Mouse (Mus musculus): ENCODE results near the gene Slc35c1. TPM values are rescaled to one million over a fixed set of nuclear protein-coding genes. Genes with fewer than 3 reads are reported as not detected.

Slc35c1 gene
- polyA plus RNA-seq, 1 experiment from 2014 or later, result 8.7 TPM

- Histone ChIP-seq H3K9ac (ENCODE audit: low read depth, low read length) (no peak overlapping the region), H3K4me3 (ENCODE audit: low read depth, low read length) (no peak overlapping the region), H3K9me3 (ENCODE audit: control insufficient read depth, low read length) (no peaks in the 10 kb centered on the region), H3K27me3 (ENCODE audit: control insufficient read depth, insufficient read depth, low read length) (no peaks in the 10 kb centered on the region), H3K36me3 (ENCODE audit: control insufficient read depth, insufficient read depth, low read length) (peaks cover 23% of the 10 kb centered on the region), H3K4me2 (replicated peaks; ENCODE audit: low read depth, low read length) (no peak overlapping the region), H3K27ac (ENCODE audit: low read depth, low read length) (no peak overlapping the region), H3K4me1 (replicated peaks; ENCODE audit: control insufficient read depth, insufficient read depth, low read length) (no peaks in the 10 kb centered on the region)
- 95% methylated on average over 10 of the region's 10 CpGs for WGBS
- no peak for DNase-seq (ENCODE audit: low spot score)
- no peak for ATAC-seq (ENCODE audit: low FRiP score)
Observed at GRCm38 (mm10) chr2:92411705-92412104, 48.6 kb downstream of the Slc35c1 start.

- 93% methylated on average over 18 of the region's 18 CpGs for WGBS
- no peak overlapping the region for H3K4me2 ChIP-seq (replicated peaks; ENCODE audit: low read depth, low read length)
- peaks cover 6% of the 10 kb centered on the region for H3K4me1 ChIP-seq (replicated peaks; ENCODE audit: control insufficient read depth, insufficient read depth, low read length)
- peaks cover 18% of the 10 kb centered on the region for H3K36me3 ChIP-seq (ENCODE audit: control insufficient read depth, insufficient read depth, low read length)
- H3K27me3 ChIP-seq (ENCODE audit: control insufficient read depth, insufficient read depth, low read length), result no peaks in the 10 kb centered on the region
- no peaks in the 10 kb centered on the region for H3K9me3 ChIP-seq (ENCODE audit: control insufficient read depth, low read length)
- no peak overlapping the region for H3K9ac ChIP-seq (ENCODE audit: low read depth, low read length)
- ATAC-seq (ENCODE audit: low FRiP score), result no peak
- H3K27ac ChIP-seq (ENCODE audit: low read depth, low read length), result no peak overlapping the region
- no peak overlapping the region for H3K4me3 ChIP-seq (ENCODE audit: low read depth, low read length)
- no peak for DNase-seq (ENCODE audit: low spot score)
Observed at GRCm38 (mm10) chr2:92408309-92409045, 51.9 kb downstream of the Slc35c1 start.

- H3K9ac ChIP-seq (ENCODE audit: low read depth, low read length), result no peak overlapping the region
- WGBS, result 94% methylated on average over 7 of the region's 7 CpGs
- H3K27me3 ChIP-seq (ENCODE audit: control insufficient read depth, insufficient read depth, low read length), result no peaks in the 10 kb centered on the region
- no peak overlapping the region for H3K27ac ChIP-seq (ENCODE audit: low read depth, low read length)
- peak; percentile 47 for DNase-seq (ENCODE audit: low spot score)
- no peak overlapping the region for H3K4me2 ChIP-seq (replicated peaks; ENCODE audit: low read depth, low read length)
- 0 out of 2 replicates have a peak, but pooled peaks have one; percentile 39 for ATAC-seq (ENCODE audit: low FRiP score)
- H3K36me3 ChIP-seq (ENCODE audit: control insufficient read depth, insufficient read depth, low read length), result peaks cover 4% of the 10 kb centered on the region; the same call in 1 of the 2 replicates
- no peak overlapping the region for H3K4me3 ChIP-seq (ENCODE audit: low read depth, low read length)
- H3K4me1 ChIP-seq (replicated peaks; ENCODE audit: control insufficient read depth, insufficient read depth, low read length), result peaks cover 7% of the 10 kb centered on the region
- H3K9me3 ChIP-seq (ENCODE audit: control insufficient read depth, low read length), result no peaks in the 10 kb centered on the region
Observed at GRCm38 (mm10) chr2:92405687-92406086, 54.7 kb downstream of the Slc35c1 start.

- H3K4me2 ChIP-seq (replicated peaks; ENCODE audit: low read depth, low read length), result no peak overlapping the region
- peaks cover 10% of the 10 kb centered on the region for H3K4me1 ChIP-seq (replicated peaks; ENCODE audit: control insufficient read depth, insufficient read depth, low read length)
- H3K27ac ChIP-seq (ENCODE audit: low read depth, low read length), result no peak overlapping the region
- ATAC-seq (ENCODE audit: low FRiP score) (no peak), DNase-seq (ENCODE audit: low spot score) (no peak)
- WGBS, result 80% methylated on average over 6 of the region's 6 CpGs
- no peaks in the 10 kb centered on the region for H3K9me3 ChIP-seq (ENCODE audit: control insufficient read depth, low read length)
- 0 out of 2 replicates have a peak, but pooled peaks cover 3% of the 10 kb centered on the region for H3K36me3 ChIP-seq (ENCODE audit: control insufficient read depth, insufficient read depth, low read length)
- H3K27me3 ChIP-seq (ENCODE audit: control insufficient read depth, insufficient read depth, low read length), result no peaks in the 10 kb centered on the region
- no peak overlapping the region for H3K9ac ChIP-seq (ENCODE audit: low read depth, low read length)
- H3K4me3 ChIP-seq (ENCODE audit: low read depth, low read length), result no peak overlapping the region
Observed at GRCm38 (mm10) chr2:92404737-92405136, 55.6 kb downstream of the Slc35c1 start.

- Histone ChIP-seq H3K9me3 (ENCODE audit: control insufficient read depth, low read length) (no peaks in the 10 kb centered on the region), H3K9ac (ENCODE audit: low read depth, low read length) (no peak overlapping the region), H3K27me3 (ENCODE audit: control insufficient read depth, insufficient read depth, low read length) (no peaks in the 10 kb centered on the region), H3K4me2 (replicated peaks; ENCODE audit: low read depth, low read length) (no peak overlapping the region), H3K36me3 (ENCODE audit: control insufficient read depth, insufficient read depth, low read length) (no peaks in the 10 kb centered on the region), H3K27ac (ENCODE audit: low read depth, low read length) (no peak overlapping the region), H3K4me1 (replicated peaks; ENCODE audit: control insufficient read depth, insufficient read depth, low read length) (peaks cover 14% of the 10 kb centered on the region), H3K4me3 (ENCODE audit: low read depth, low read length) (no peak overlapping the region)
- DNase-seq (ENCODE audit: low spot score), result no peak
- WGBS, result 95% methylated on average over 5 of the region's 5 CpGs
- ATAC-seq (ENCODE audit: low FRiP score), result no peak
Observed at GRCm38 (mm10) chr2:92403776-92404319, 56.5 kb downstream of the Slc35c1 start.

Other genes with a start within 250 kb of the Slc35c1 start
- 18.4 and 20.8 TPM in 2 replicates for gene Pex16, start 85.9 kb downstream of the Slc35c1 start, polyA plus RNA-seq (2014; fragmentation: Nextera tagmentation; extraction: Ambion mirVana)
- gene Large2, start 85.7 kb downstream of the Slc35c1 start, polyA plus RNA-seq (2014; fragmentation: Nextera tagmentation; extraction: Ambion mirVana), result 4.0 and 4.7 TPM in 2 replicates
- 2.4 and 3.3 TPM in 2 replicates for gene 1700029I15Rik, start 78.0 kb downstream of the Slc35c1 start, polyA plus RNA-seq (2014; fragmentation: Nextera tagmentation; extraction: Ambion mirVana)
- 33.3 and 39.0 TPM in 2 replicates for gene Mapk8ip1, start 59.3 kb downstream of the Slc35c1 start, polyA plus RNA-seq (2014; fragmentation: Nextera tagmentation; extraction: Ambion mirVana)
- 21.5 and 22.1 TPM in 2 replicates for gene Cry2, start 26.5 kb downstream of the Slc35c1 start, polyA plus RNA-seq (2014; fragmentation: Nextera tagmentation; extraction: Ambion mirVana)
- gene Chst1, start 139.2 kb upstream of the Slc35c1 start, polyA plus RNA-seq (2014; fragmentation: Nextera tagmentation; extraction: Ambion mirVana), result 3.9 and 4.3 TPM in 2 replicates